In genomic region chr8:106307586-106307985, GRCm38 (mm10) we compare ENCODE assay signal across 9 mouse cellular contexts. TPM values are rescaled to one million over a fixed set of nuclear protein-coding genes. Genes with fewer than 3 reads are reported as not detected.
DNase-seq lines count a peak whose midpoint lies in the region; ATAC-seq and TF ChIP-seq lines count a peak whose summit lies in the region.
"Had no signal": no experiment of that assay in that cellular context is flagged by ENCODE, and none has a peak within 500 bp of the region (broad histone marks: within the 10 kb centered on the region; RNA-seq: fewer than 3 reads in every experiment).

No protein-coding gene starts in this region.

- ATAC-seq in liver, postnatal 0 days: no peak
- ATAC-seq in lung, embryonic 14.5 days (ENCODE audit: insufficient read depth): no peak
- ATAC-seq in stomach, embryonic 14.5 days (ENCODE audit: insufficient number of reproducible peaks, insufficient read depth, low FRiP score, low read depth): no peak

- no peaks in the 10 kb centered on the region for H3K9me3 ChIP-seq in liver, postnatal 0 days (ENCODE audit: low read length)
- H3K9me3 ChIP-seq in lung, embryonic 14.5 days (ENCODE audit: low read depth, low read length): no peaks in the 10 kb centered on the region
- no peaks in the 10 kb centered on the region for H3K9me3 ChIP-seq in stomach, embryonic 14.5 days (ENCODE audit: control insufficient read depth, low read depth, low read length)
- H3K9me3 ChIP-seq: midbrain, embryonic 12.5 days had no signal

- H3K27ac ChIP-seq in liver, postnatal 0 days (ENCODE audit: low read depth): no peak overlapping the region
- peak overlapping the region; percentile 42; the same call in 1 of the 2 replicates for H3K27ac ChIP-seq in lung, embryonic 14.5 days (ENCODE audit: low read depth)
- H3K27ac ChIP-seq in stomach, embryonic 14.5 days (ENCODE audit: low read length): peak overlapping the region; percentile 81
- H3K27ac ChIP-seq: midbrain, embryonic 12.5 days had no signal

- intact Hi-C loops in heart, postnatal 25 days (cut with DNase I): no loop called here

- no peak overlapping the region for H3K4me2 ChIP-seq in liver, postnatal 0 days (ENCODE audit: low read depth, low read length)
- H3K4me2 ChIP-seq in lung, embryonic 14.5 days: no peak overlapping the region
- H3K4me2 ChIP-seq in stomach, embryonic 14.5 days (replicated peaks; ENCODE audit: low read depth, low read length): 0 out of 2 replicates have a peak overlapping the region, but pooled peaks have one; percentile 5
- H3K4me2 ChIP-seq: midbrain, embryonic 12.5 days had no signal

- H3K4me1 ChIP-seq in liver, postnatal 0 days (ENCODE audit: insufficient read depth): peaks cover 21% of the 10 kb centered on the region
- H3K4me1 ChIP-seq in lung, embryonic 14.5 days (ENCODE audit: insufficient read depth): peaks cover 7% of the 10 kb centered on the region
- peaks cover 29% of the 10 kb centered on the region for H3K4me1 ChIP-seq in stomach, embryonic 14.5 days (ENCODE audit: control insufficient read depth, insufficient read depth, low read length)
- H3K4me1 ChIP-seq: midbrain, embryonic 12.5 days had no signal

- peak; percentile 22 for DNase-seq in liver, postnatal 0 days
- no peak for DNase-seq in liver
- peak; percentile 30 for DNase-seq in heart, postnatal 25 days (ENCODE audit: low spot score)
- DNase-seq in lung, embryonic 14.5 days: peak; percentile 39
- DNase-seq in right cerebral cortex, postnatal 10 days (ENCODE audit: low spot score in 2 of 2): no peak
- DNase-seq in right cerebral cortex, adult 18-20 months: no peak
- no peak for DNase-seq in retina, postnatal 1 day

- H3K36me3 ChIP-seq in liver, postnatal 0 days (replicated peaks; ENCODE audit: insufficient read depth, low read length): no peaks in the 10 kb centered on the region
- H3K36me3 ChIP-seq in lung, embryonic 14.5 days (ENCODE audit: insufficient read depth): no peaks in the 10 kb centered on the region
- H3K36me3 ChIP-seq in stomach, embryonic 14.5 days (ENCODE audit: control insufficient read depth, insufficient read depth, low read length): no peaks in the 10 kb centered on the region
- H3K36me3 ChIP-seq: midbrain, embryonic 12.5 days had no signal

- H3K27me3 ChIP-seq in liver, postnatal 0 days (ENCODE audit: insufficient read depth, low read length): no peaks in the 10 kb centered on the region
- no peaks in the 10 kb centered on the region for H3K27me3 ChIP-seq in lung, embryonic 14.5 days (ENCODE audit: insufficient read depth, low read length)
- no peaks in the 10 kb centered on the region for H3K27me3 ChIP-seq in stomach, embryonic 14.5 days (ENCODE audit: control insufficient read depth, insufficient read depth, low read length)
- H3K27me3 ChIP-seq: midbrain, embryonic 12.5 days had no signal

- WGBS in liver, postnatal 0 days (ENCODE audit: insufficient replicate concordance): 24% methylated on average over 2 of the region's 2 CpGs
- 36% methylated on average over 2 of the region's 2 CpGs for WGBS in lung, embryonic 14.5 days
- WGBS in stomach, embryonic 14.5 days: 12% methylated on average over 2 of the region's 2 CpGs

- H3K9ac ChIP-seq in liver, postnatal 0 days (replicated peaks): no peak overlapping the region
- H3K9ac ChIP-seq in lung, embryonic 14.5 days: no peak overlapping the region
- no peak overlapping the region for H3K9ac ChIP-seq in stomach, embryonic 14.5 days (replicated peaks; ENCODE audit: low read depth, low read length)
- H3K9ac ChIP-seq: midbrain, embryonic 12.5 days had no signal

- no peak overlapping the region for H3K4me3 ChIP-seq in liver, postnatal 0 days (ENCODE audit: low read depth, low read length)
- H3K4me3 ChIP-seq in lung, embryonic 14.5 days (ENCODE audit: low read depth, low read length): no peak overlapping the region
- H3K4me3 ChIP-seq in stomach, embryonic 14.5 days (ENCODE audit: low read depth, low read length): no peak overlapping the region
- H3K4me3 ChIP-seq: midbrain, embryonic 12.5 days had no signal

- no peak for TF ChIP-seq CTCF in liver, postnatal 0 days (IDR thresholded peaks at IDR 0.05; ENCODE audit: low read depth)
- TF ChIP-seq CTCF in lung, embryonic 14.5 days (IDR thresholded peaks at IDR 0.05; ENCODE audit: low read depth): no peak

- no peak for TF ChIP-seq EP300 in liver, postnatal 0 days (IDR thresholded peaks at IDR 0.05; ENCODE audit: low read depth)

RNA-seq across cellular contexts. Expression of gene Smpd3, which starts 30.2 kb away (rescaled TPM):
- polyA plus RNA-seq in liver, postnatal 0 days (2015; fragmentation: Nextera tagmentation; extraction: Ambion mirVana): 1.2 and 1.3 TPM in 2 replicates
- total RNA-seq in heart, postnatal 25 days (2021): 1 to 10 TPM; 3.6 to 4.9 TPM
- polyA plus RNA-seq in lung, embryonic 14.5 days (2014; fragmentation: Nextera tagmentation; extraction: Ambion mirVana): 0.57 and 0.93 TPM in 2 replicates
- 9.7 and 10.7 TPM in 2 replicates for polyA plus RNA-seq in stomach, embryonic 14.5 days (2014; fragmentation: Nextera tagmentation; extraction: Ambion mirVana)

Comparison
In these comparisons a context has a peak if more than half of its experiments do, and no peak if none do; other contexts are left out.
1. DNase-seq: peak in liver, postnatal 0 days (single experiment), heart, postnatal 25 days (single experiment) and lung, embryonic 14.5 days (single experiment); none in liver (single experiment), right cerebral cortex, postnatal 10 days (0 of 2), right cerebral cortex, adult 18-20 months (single experiment) and retina, postnatal 1 day (single experiment).